ENCODE assay signal across 29 mouse cellular contexts in genomic region chr12:27999170-27999569, GRCm38 (mm10).
DNase-seq lines count a peak whose midpoint lies in the region; ATAC-seq and TF ChIP-seq lines count a peak whose summit lies in the region.
"Had no signal": no experiment of that assay in that cellular context is flagged by ENCODE, and none has a peak within 500 bp of the region (broad histone marks: within the 10 kb centered on the region; RNA-seq: fewer than 3 reads in every experiment).

No protein-coding gene starts in this region.

- no peak overlapping the region for H3K4me3 ChIP-seq in lung, postnatal 0 days (ENCODE audit: low read depth, low read length)
- H3K4me3 ChIP-seq: embryonic facial prominence, embryonic 15.5 days; erythroblast, embryonic 14.5 days; forebrain, embryonic 10.5 days; forebrain, embryonic 13.5 days; heart, embryonic 12.5 days; heart, embryonic 15.5 days; hindbrain, embryonic 10.5 days; hindbrain, embryonic 13.5 days had no signal

- H3K4me2 ChIP-seq in lung, postnatal 0 days (replicated peaks; ENCODE audit: low read depth, low read length) = no peak overlapping the region
- H3K4me2 ChIP-seq: embryonic facial prominence, embryonic 15.5 days; forebrain, embryonic 13.5 days; heart, embryonic 12.5 days; heart, embryonic 15.5 days; hindbrain, embryonic 13.5 days had no signal

- H3K27me3 ChIP-seq in lung, postnatal 0 days (replicated peaks; ENCODE audit: insufficient read depth, low read length) = no peaks in the 10 kb centered on the region
- H3K27me3 ChIP-seq: embryonic facial prominence, embryonic 15.5 days; forebrain, embryonic 13.5 days; heart, embryonic 12.5 days; heart, embryonic 15.5 days; hindbrain, embryonic 13.5 days had no signal

- no peak overlapping the region for H3K9ac ChIP-seq in lung, postnatal 0 days (replicated peaks; ENCODE audit: low read depth)
- H3K9ac ChIP-seq: embryonic facial prominence, embryonic 15.5 days; forebrain, embryonic 13.5 days; heart, embryonic 12.5 days; heart, embryonic 15.5 days; hindbrain, embryonic 13.5 days had no signal

- H3K27ac ChIP-seq in lung, postnatal 0 days (ENCODE audit: low read length) = no peak overlapping the region
- H3K27ac ChIP-seq: embryonic facial prominence, embryonic 15.5 days; forebrain, embryonic 10.5 days; forebrain, embryonic 13.5 days; heart, embryonic 15.5 days; hindbrain, embryonic 10.5 days; hindbrain, embryonic 13.5 days had no signal

- TF ChIP-seq CTCF in lung, postnatal 0 days (IDR thresholded peaks at IDR 0.05) = no peak

- H3K9me3 ChIP-seq in lung, postnatal 0 days (ENCODE audit: low read length) = no peaks in the 10 kb centered on the region
- H3K9me3 ChIP-seq: embryonic facial prominence, embryonic 15.5 days; forebrain, embryonic 10.5 days; forebrain, embryonic 13.5 days; heart, embryonic 12.5 days; heart, embryonic 15.5 days; hindbrain, embryonic 10.5 days; hindbrain, embryonic 13.5 days had no signal

- WGBS in lung, postnatal 0 days = 48% methylated on average over 2 of the region's 2 CpGs

- ATAC-seq in lung, postnatal 0 days = no peak
- ATAC-seq: forebrain, embryonic 13.5 days; forebrain, embryonic 16.5 days; hindbrain, embryonic 16.5 days; intestine, embryonic 16.5 days had no signal

- H3K36me3 ChIP-seq in lung, postnatal 0 days (ENCODE audit: insufficient read depth, low read length) = no peaks in the 10 kb centered on the region
- H3K36me3 ChIP-seq: embryonic facial prominence, embryonic 15.5 days; forebrain, embryonic 10.5 days; heart, embryonic 12.5 days; heart, embryonic 15.5 days; hindbrain, embryonic 10.5 days; hindbrain, embryonic 13.5 days had no signal

- DNase-seq in adrenal gland, postnatal 36 days = peak; percentile 9 to 15
- DNase-seq in adrenal gland, adult 8-10 months = no peak
- DNase-seq in 3T3-L1 (ENCODE audit: low read depth, low spot score) = peak; percentile 2
- peak; percentile 69 for DNase-seq in Muller cell, postnatal 12 days (ENCODE audit: inconsistent ontology term)
- peak; percentile 46 for DNase-seq in fibroblast of lung, adult 2 months (ENCODE audit: low read depth)
- no peak for DNase-seq in ovary, postnatal 36 days (ENCODE audit: low spot score)
- DNase-seq in lung, postnatal 0 days (ENCODE audit: low spot score) = no peak
- DNase-seq: adrenal gland, postnatal 25 days; cerebellum, adult 11 months; cerebellum, adult 2 months; cerebellum, adult 9-11 months; cerebellum, postnatal 25 days; embryo, embryonic 11 days; gastrocnemius, postnatal 10 days; gastrocnemius, postnatal 36 days; heart, postnatal 10 days; heart, postnatal 36 days; kidney, adult 2 months had no signal

- TF ChIP-seq EP300 in lung, postnatal 0 days (IDR thresholded peaks at IDR 0.05) = no peak

- H3K4me1 ChIP-seq in lung, postnatal 0 days (ENCODE audit: insufficient read depth, low read depth, low read length) = no peaks in the 10 kb centered on the region
- H3K4me1 ChIP-seq: embryonic facial prominence, embryonic 15.5 days; forebrain, embryonic 10.5 days; forebrain, embryonic 13.5 days; heart, embryonic 12.5 days; heart, embryonic 15.5 days; hindbrain, embryonic 10.5 days; hindbrain, embryonic 13.5 days had no signal

Comparison
In these comparisons a context has a peak if more than half of its experiments do, and no peak if none do; other contexts are left out.
1. DNase-seq: peak in adrenal gland, postnatal 36 days (2 of 2), 3T3-L1 (single experiment), Muller cell, postnatal 12 days (single experiment) and fibroblast of lung, adult 2 months (single experiment); none in adrenal gland, adult 8-10 months (single experiment), ovary, postnatal 36 days (single experiment) and lung, postnatal 0 days (single experiment).